Mouse (Mus musculus) MEL (cell line): ENCODE data around the gene Pde4b. TPM values are rescaled to one million over a fixed set of nuclear protein-coding genes. Genes with fewer than 3 reads are reported as not detected.

Experiments used
- DNase-seq: peaks from one replicate; pipeline ENCODE4 v3.0.0; 2011; ENCODE audit warnings: low read depth, low spot score
- H3K27ac ChIP-seq: 2 replicates; pipeline ENCODE4 v1.5.1; 2012; ENCODE audit warnings: low read depth, mild to moderate bottlenecking, control low read depth, low read length, moderate library complexity; ENCODE audit not compliant: control insufficient read depth
- H3K27me3 ChIP-seq, 2 experiments: fragments of 150-350 bp in 1 of 2; sonication (generic) in 1 of 2; 2 replicates each; pipeline ENCODE4 v1.6.1; 2012; ENCODE audit warnings: low read length in 2 of 2, mild to moderate bottlenecking in 2 of 2, improper control_type of control experiment in 1 of 2, moderate library complexity in 1 of 2; ENCODE audit not compliant: insufficient read depth in 2 of 2, control insufficient read depth in 1 of 2
- H3K36me3 ChIP-seq, 2 experiments: 2 replicates each; pipeline ENCODE4 v1.6.1; 2012 to 2014; ENCODE audit warnings: low read length in 2 of 2, improper control_type of control experiment in 1 of 2, inconsistent platforms in 1 of 2, mild to moderate bottlenecking in 1 of 2; ENCODE audit not compliant: insufficient read depth in 2 of 2, control insufficient read depth in 1 of 2
- H3K4me1 ChIP-seq, 2 experiments: fragments of 150-350 bp in 1 of 2; sonication (generic) in 1 of 2; 2 replicates each; pipeline ENCODE4 v1.6.1; 2012; ENCODE audit warnings: low read length in 2 of 2, improper control_type of control experiment in 1 of 2, mild to moderate bottlenecking in 1 of 2; ENCODE audit not compliant: insufficient read depth in 2 of 2, control insufficient read depth in 1 of 2
- H3K4me3 ChIP-seq, 2 experiments: fragments of 150-350 bp in 1 of 2; sonication (generic) in 1 of 2; 2 replicates each; pipeline ENCODE4 v1.5.1; 2012; ENCODE audit warnings: low read depth in 2 of 2, low read length in 2 of 2, mild to moderate bottlenecking in 2 of 2, moderate library complexity in 2 of 2, control low read depth in 1 of 2, improper control_type of control experiment in 1 of 2; ENCODE audit not compliant: control insufficient read depth in 1 of 2, insufficient read depth in 1 of 2
- H3K79me2 ChIP-seq: 2 replicates; pipeline ENCODE4 v1.6.1; 2012; ENCODE audit warnings: mild to moderate bottlenecking, low read length, moderate library complexity; ENCODE audit not compliant: control insufficient read depth, poor library complexity, insufficient read depth
- H3K9ac ChIP-seq: 2 replicates; pipeline ENCODE4 v1.6.1; 2012; ENCODE audit warnings: low read depth, mild to moderate bottlenecking, control low read depth, low read length, moderate library complexity; ENCODE audit not compliant: control insufficient read depth, poor library complexity, severe bottlenecking
- H3K9me3 ChIP-seq: fragments of 150-350 bp; sonication (generic); replicated peaks from 2 replicates; pipeline ENCODE4 v1.6.1; 2012; ENCODE audit warnings: mild to moderate bottlenecking, low read length, improper control_type of control experiment, moderate library complexity; ENCODE audit not compliant: insufficient read depth
- BHLHE40 ChIP-seq: IDR thresholded peaks from 2 replicates; pipeline ENCODE4 v1.6.1; 2012; ENCODE audit warnings: low read depth, mild to moderate bottlenecking, inconsistent platforms, low read length, improper control_type of control experiment, borderline replicate concordance
- CHD1 ChIP-seq: IDR thresholded peaks from 2 replicates; pipeline ENCODE4 v1.6.1; 2012; ENCODE audit warnings: low read depth, mild to moderate bottlenecking, inconsistent platforms, low read length, improper control_type of control experiment
- CHD2 ChIP-seq: IDR thresholded peaks from 2 replicates; pipeline ENCODE4 v1.6.1; 2011; ENCODE audit warnings: low read length, improper control_type of control experiment
- CTCF ChIP-seq, 3 experiments: IDR thresholded peaks in 2 of 3; conservative IDR thresholded peaks in 1 of 3; 2 replicates each; pipeline ENCODE4 v1.5.1; 2011 to 2012; ENCODE audit warnings: low read length in 3 of 3, low read depth in 2 of 3, mild to moderate bottlenecking in 2 of 3, improper control_type of control experiment in 1 of 3, inconsistent platforms in 1 of 3, mixed read lengths in 1 of 3, moderate library complexity in 1 of 3; ENCODE audit not compliant: control insufficient read depth in 1 of 3, insufficient read depth in 1 of 3, poor library complexity in 1 of 3, severe bottlenecking in 1 of 3
- E2F4 ChIP-seq: IDR thresholded peaks from 2 replicates; pipeline ENCODE4 v1.6.1; 2011; ENCODE audit warnings: low read depth, low read length, improper control_type of control experiment, borderline replicate concordance
- ELF1 ChIP-seq: IDR thresholded peaks from 2 replicates; pipeline ENCODE4 v1.6.1; 2014; ENCODE audit warnings: low read depth, mild to moderate bottlenecking, inconsistent platforms, low read length, improper control_type of control experiment, moderate library complexity
- EP300 ChIP-seq, 2 experiments: IDR thresholded peaks; 2 replicates each; pipeline ENCODE4 v1.6.1; 2011; ENCODE audit warnings: improper control_type of control experiment in 2 of 2, low read length in 2 of 2, low read depth in 1 of 2, mild to moderate bottlenecking in 1 of 2
- ETS1 ChIP-seq: IDR thresholded peaks from 2 replicates; pipeline ENCODE4 v1.6.1; 2012; ENCODE audit warnings: low read depth, mild to moderate bottlenecking, inconsistent platforms, low read length, improper control_type of control experiment, moderate library complexity
- GABPA ChIP-seq: IDR thresholded peaks from 2 replicates; pipeline ENCODE4 v1.6.1; 2012; ENCODE audit warnings: low read depth, mild to moderate bottlenecking, inconsistent platforms, low read length, improper control_type of control experiment, moderate library complexity
- GATA1 ChIP-seq: IDR thresholded peaks from 2 replicates; pipeline ENCODE4 v1.6.1; 2011; ENCODE audit warnings: low read depth, low read length, improper control_type of control experiment
- HCFC1 ChIP-seq: IDR thresholded peaks from 2 replicates; pipeline ENCODE4 v1.6.1; 2012; ENCODE audit warnings: low read depth, mild to moderate bottlenecking, inconsistent platforms, low read length, improper control_type of control experiment, moderate library complexity
- JUND ChIP-seq: IDR thresholded peaks from 2 replicates; pipeline ENCODE4 v1.6.1; 2011; ENCODE audit warnings: low read depth, mild to moderate bottlenecking, improper control_type of control experiment, low read length
- KAT2A ChIP-seq: conservative IDR thresholded peaks from 2 replicates; pipeline ENCODE4 v1.6.1; 2012; ENCODE audit warnings: low read depth, low read length, improper control_type of control experiment, inconsistent platforms
- MAFK ChIP-seq: IDR thresholded peaks from 2 replicates; pipeline ENCODE4 v1.6.1; 2011; ENCODE audit warnings: low read depth, mild to moderate bottlenecking, low read length, improper control_type of control experiment, borderline replicate concordance
- MAX ChIP-seq: IDR thresholded peaks from 2 replicates; pipeline ENCODE4 v1.6.1; 2011; ENCODE audit warnings: low read length, improper control_type of control experiment
- MAZ ChIP-seq: IDR thresholded peaks from 2 replicates; pipeline ENCODE4 v1.6.1; 2012; ENCODE audit warnings: low read depth, mild to moderate bottlenecking, inconsistent platforms, low read length, improper control_type of control experiment
- MEF2A ChIP-seq: IDR thresholded peaks from 2 replicates; pipeline ENCODE4 v1.6.1; 2014; ENCODE audit warnings: low read depth, mild to moderate bottlenecking, inconsistent platforms, low read length, improper control_type of control experiment; ENCODE audit not compliant: poor library complexity, insufficient replicate concordance, severe bottlenecking; ENCODE audit errors: extremely low read depth
- MXI1 ChIP-seq: IDR thresholded peaks from 2 replicates; pipeline ENCODE4 v1.6.1; 2011; ENCODE audit warnings: mild to moderate bottlenecking, low read depth, low read length, improper control_type of control experiment
- MYB ChIP-seq: IDR thresholded peaks from 2 replicates; pipeline ENCODE4 v1.6.1; 2011; ENCODE audit warnings: mild to moderate bottlenecking, low read depth, low read length, improper control_type of control experiment
- MYC ChIP-seq: IDR thresholded peaks from 2 replicates; pipeline ENCODE4 v1.6.1; 2011; ENCODE audit warnings: low read depth, mild to moderate bottlenecking, low read length, improper control_type of control experiment, moderate library complexity
- NRF1 ChIP-seq: IDR thresholded peaks from 2 replicates; pipeline ENCODE4 v1.6.1; 2014; ENCODE audit warnings: low read depth, mild to moderate bottlenecking, inconsistent platforms, low read length, improper control_type of control experiment, moderate library complexity; ENCODE audit not compliant: poor library complexity, insufficient read depth, severe bottlenecking
- POLR2A ChIP-seq, 2 experiments: IDR thresholded peaks; 2 replicates each; pipeline ENCODE4 v1.6.1; 2011 to 2012; ENCODE audit warnings: low read length in 2 of 2, mild to moderate bottlenecking in 2 of 2, control low read depth in 1 of 2, improper control_type of control experiment in 1 of 2, low read depth in 1 of 2, moderate library complexity in 1 of 2; ENCODE audit not compliant: control insufficient read depth in 1 of 2, insufficient read depth in 1 of 2, poor library complexity in 1 of 2
- TBP ChIP-seq: IDR thresholded peaks from 2 replicates; pipeline ENCODE4 v1.8.0; 2011; ENCODE audit warnings: low read depth, low read length, improper control_type of control experiment
- TCF12 ChIP-seq: IDR thresholded peaks from 2 replicates; pipeline ENCODE4 v1.6.1; 2014; ENCODE audit warnings: low read depth, mild to moderate bottlenecking, inconsistent platforms, low read length, improper control_type of control experiment, moderate library complexity
- USF1 ChIP-seq: IDR thresholded peaks from 2 replicates; pipeline ENCODE4 v1.6.1; 2014; ENCODE audit warnings: low read depth, mild to moderate bottlenecking, inconsistent platforms, low read length, improper control_type of control experiment, moderate library complexity
- ZC3H11A ChIP-seq: IDR thresholded peaks from 2 replicates; pipeline ENCODE4 v1.6.1; 2012; ENCODE audit warnings: low read depth, mild to moderate bottlenecking, inconsistent platforms, low read length, improper control_type of control experiment
- ZKSCAN1 ChIP-seq: IDR thresholded peaks from 2 replicates; pipeline ENCODE4 v1.6.1; 2012; ENCODE audit warnings: low read depth, mild to moderate bottlenecking, inconsistent platforms, low read length, improper control_type of control experiment, moderate library complexity
- ZNF384 ChIP-seq: IDR thresholded peaks from 2 replicates; pipeline ENCODE4 v1.6.1; 2012; ENCODE audit warnings: low read depth, mild to moderate bottlenecking, inconsistent platforms, low read length, improper control_type of control experiment
- polyA plus RNA-seq, 2 experiments: library from polyadenylated mRNA; stranded (reverse) in 1 of 2; unstranded in 1 of 2; fragments of >175 nt in 1 of 2; fragments of >200 nt in 1 of 2; gene quantifications; 2 replicates each; pipeline versions ENCODE4 v1.2.1 to v1.2.4; 2012; ENCODE audit warnings: low replicate concordance in 2 of 2, low read depth in 1 of 2; ENCODE audit not compliant: insufficient read length in 2 of 2, insufficient read depth in 1 of 2, missing spikeins in 1 of 2
- total RNA-seq: library from RNA; depleted of rRNA; stranded (reverse); fragments of 300-350 nt; gene quantifications from 2 replicates; pipeline ENCODE4 v1.2.3, GENCODE M21; 2012

Gene Pde4b
- total and polyA plus RNA-seq, 3 experiments = 2.7 to 6.0 TPM; not detected in 1

DNA sequence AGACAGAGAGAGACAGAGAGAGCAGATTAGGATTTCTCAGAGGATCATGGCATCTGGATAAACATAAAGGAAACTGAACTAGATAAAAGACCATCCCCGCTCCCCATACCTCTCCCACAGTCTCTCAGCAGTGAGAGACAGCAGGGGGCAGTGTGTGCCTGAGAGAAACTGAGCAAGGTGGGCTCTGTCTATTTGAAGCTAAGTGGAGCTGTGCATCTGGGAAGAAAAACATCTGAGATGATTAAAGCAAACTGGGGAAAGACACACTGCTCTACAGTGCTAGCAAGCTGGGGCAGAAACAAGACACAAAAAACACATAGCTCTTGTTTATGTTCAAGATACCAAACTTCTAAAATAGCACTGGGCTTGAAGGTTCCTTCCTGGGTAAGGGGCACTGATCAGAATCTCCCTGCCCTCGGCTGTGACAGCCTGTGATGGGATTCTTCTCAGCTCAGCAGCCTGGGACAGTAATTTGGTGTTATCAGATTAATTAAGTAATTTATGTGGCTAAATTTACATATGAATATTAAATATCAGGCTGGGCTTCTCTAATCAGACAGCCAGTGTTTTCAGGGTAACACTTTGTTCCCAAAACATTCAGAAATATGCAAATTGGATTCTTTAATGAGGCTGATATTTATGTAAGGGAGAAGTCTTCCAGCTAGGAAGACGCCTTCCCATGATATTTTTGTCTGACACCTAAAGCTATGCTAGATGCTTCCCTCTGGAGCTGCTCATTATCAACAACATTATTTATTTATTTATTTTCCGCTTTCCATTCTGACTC lies 399.0 kb downstream of the Pde4b start (continued):
- TF ChIP-seq E2F4 = no peak
- TF ChIP-seq GATA1 = no peak
- TF ChIP-seq CHD1 = no peak
- TF ChIP-seq MXI1 = no peak

GRCm38 (mm10) chr4:102486921-102487240 lies 399.5 kb downstream of the Pde4b start:
- Histone ChIP-seq H3K9me3 (no peaks in the 10 kb centered on the region), H3K9ac (no peak overlapping the region), H3K4me3 (no peak overlapping the region)

GRCm38 (mm10) chr4:102488000-102488399 lies 400.7 kb downstream of the Pde4b start:
- H3K9ac ChIP-seq = no peak overlapping the region
- no peaks in the 10 kb centered on the region for H3K4me1 ChIP-seq
- TF ChIP-seq MAZ (no peak), NRF1 (no peak), KAT2A (no peak), GATA1 (no peak), CTCF (IDR thresholded peaks at IDR 0.05 in 2 of 3, conservative IDR thresholded peaks at IDR 0.05 in 1 of 3; ENCODE audit: control insufficient read depth in 1 of 3, insufficient read depth in 1 of 3, low read depth in 2 of 3, low read length in 3 of 3, poor library complexity in 1 of 3, severe bottlenecking in 1 of 3) (no peak), MAFK (no peak), EP300 (IDR thresholded peaks at IDR 0.05; ENCODE audit: low read depth in 1 of 2, low read length in 2 of 2) (no peak), TCF12 (no peak), MYC (no peak), ZKSCAN1 (no peak), ZC3H11A (no peak), ELF1 (no peak), BHLHE40 (no peak), CHD1 (no peak), GABPA (no peak), MYB (no peak), ZNF384 (no peak), MXI1 (no peak), MAX (no peak), CHD2 (no peak)
- H3K9me3 ChIP-seq = no peaks in the 10 kb centered on the region
- peaks cover 0 to 2% of the 10 kb centered on the region in 2 experiments; a peak in 1 of 4 replicates for H3K27me3 ChIP-seq
- no peak overlapping the region for H3K27ac ChIP-seq
- H3K79me2 ChIP-seq = no peaks in the 10 kb centered on the region
- H3K36me3 ChIP-seq = no peaks in the 10 kb centered on the region
- H3K4me3 ChIP-seq = no peak overlapping the region
- DNase-seq = no peak

More at GRCm38 (mm10) chr4:102486921-102487240, 399.5 kb downstream of the Pde4b start:
- H3K79me2 ChIP-seq = no peaks in the 10 kb centered on the region
- H3K36me3 ChIP-seq = no peaks in the 10 kb centered on the region
- no peak for DNase-seq
- H3K27ac ChIP-seq = no peak overlapping the region
- no peak for TF ChIP-seq ETS1
- TF ChIP-seq CHD1 = no peak
- no peak for TF ChIP-seq E2F4
- TF ChIP-seq TBP = no peak
- no peak for TF ChIP-seq TCF12
- no peak for TF ChIP-seq MXI1
- TF ChIP-seq JUND = no peak
- no peak for TF ChIP-seq HCFC1
- TF ChIP-seq MYC = no peak
- TF ChIP-seq POLR2A (IDR thresholded peaks at IDR 0.05; ENCODE audit: control insufficient read depth in 1 of 2, insufficient read depth in 1 of 2, low read depth in 1 of 2, low read length in 2 of 2, poor library complexity in 1 of 2) = no peak
- TF ChIP-seq KAT2A = no peak
- no peak for TF ChIP-seq GATA1
- TF ChIP-seq ZKSCAN1 = no peak
- TF ChIP-seq MEF2A = no peak
- TF ChIP-seq USF1 = no peak
- TF ChIP-seq, all 39 proteins: peak for 0
- Histone ChIP-seq H3K4me1 (no peaks in the 10 kb centered on the region), H3K27me3 (peaks cover 0 to 2% of the 10 kb centered on the region in 2 experiments; a peak in 1 of 4 replicates)
